In genomic region chrX:7680864-7681263, GRCm38 (mm10) we compare ENCODE assay signal across 8 mouse cellular contexts. TPM values are rescaled to one million over a fixed set of nuclear protein-coding genes. Genes with fewer than 3 reads are reported as not detected.
A peak's percentile ranks its signal among the peaks of the same experiment; 100 is the strongest.
DNase-seq lines count a peak whose midpoint lies in the region; ATAC-seq and TF ChIP-seq lines count a peak whose summit lies in the region.

Gene Magix (minus strand): TSS chrX:7681251.

- H3K4me3 ChIP-seq in erythroblast, embryonic 14.5 days (replicated peaks) = peak within 1 kb of the TSS; percentile 43
- peak within 1 kb of the TSS; percentile 24; the same call in 1 of the 2 replicates for H3K4me3 ChIP-seq in forebrain, embryonic 16.5 days (replicated peaks; ENCODE audit: low read length)
- peak within 1 kb of the TSS; percentile 19; the same call in 1 of the 2 replicates for H3K4me3 ChIP-seq in hindbrain, postnatal 0 days (ENCODE audit: low read length)
- peak within 1 kb of the TSS; percentile 38; the same call in 1 of the 2 replicates for H3K4me3 ChIP-seq in liver, embryonic 16.5 days (ENCODE audit: low read depth, low read length)

- no peak for DNase-seq in hindbrain, postnatal 0 days (ENCODE audit: low spot score)
- no peak for DNase-seq in ovary, postnatal 10 days (ENCODE audit: low spot score)
- DNase-seq in adrenal gland, adult 2 months = no peak
- no peak for DNase-seq in layer of hippocampus, adult 9-10 months (ENCODE audit: low spot score)

- no peak for ATAC-seq in erythroblast, adult 5-6 weeks (replicated peaks; ENCODE audit: low FRiP score, poor library complexity, severe bottlenecking)
- no peak for ATAC-seq in forebrain, embryonic 16.5 days
- ATAC-seq in hindbrain, postnatal 0 days = no peak
- ATAC-seq in liver, embryonic 16.5 days (ENCODE audit: low read depth) = peak; percentile 44

- peaks cover 11% of the 10 kb centered on the region for H3K4me1 ChIP-seq in erythroblast, embryonic 14.5 days (ENCODE audit: control insufficient read depth)
- H3K4me1 ChIP-seq in forebrain, embryonic 16.5 days (replicated peaks; ENCODE audit: control insufficient read depth, insufficient read depth, low read length) = no peaks in the 10 kb centered on the region
- H3K4me1 ChIP-seq in hindbrain, postnatal 0 days (ENCODE audit: insufficient read depth, low read length) = no peaks in the 10 kb centered on the region
- no peaks in the 10 kb centered on the region for H3K4me1 ChIP-seq in liver, embryonic 16.5 days (ENCODE audit: control insufficient read depth, low read depth, low read length)

- H3K36me3 ChIP-seq in erythroblast, embryonic 14.5 days (ENCODE audit: control insufficient read depth) = no peaks in the 10 kb centered on the region
- no peaks in the 10 kb centered on the region for H3K36me3 ChIP-seq in forebrain, embryonic 16.5 days (ENCODE audit: control insufficient read depth, insufficient read depth)
- H3K36me3 ChIP-seq in hindbrain, postnatal 0 days (ENCODE audit: insufficient read depth, low read length) = no peaks in the 10 kb centered on the region
- H3K36me3 ChIP-seq in liver, embryonic 16.5 days (ENCODE audit: control insufficient read depth, insufficient read depth) = no peaks in the 10 kb centered on the region

- no peak for TF ChIP-seq CTCF in hindbrain, postnatal 0 days (IDR thresholded peaks at IDR 0.05; ENCODE audit: low read depth)

- peak within 1 kb of the TSS; percentile 51 for H3K4me2 ChIP-seq in forebrain, embryonic 16.5 days (ENCODE audit: low read length)
- H3K4me2 ChIP-seq in hindbrain, postnatal 0 days (ENCODE audit: low read depth, low read length) = peak within 1 kb of the TSS; percentile 52
- H3K4me2 ChIP-seq in liver, embryonic 16.5 days (ENCODE audit: low read depth, low read length) = peak within 1 kb of the TSS; percentile 55

- no peak within 1 kb of the TSS for H3K27ac ChIP-seq in forebrain, embryonic 16.5 days (ENCODE audit: low read length)
- no peak within 1 kb of the TSS for H3K27ac ChIP-seq in hindbrain, postnatal 0 days
- H3K27ac ChIP-seq in liver, embryonic 16.5 days (ENCODE audit: low read length) = no peak within 1 kb of the TSS

- H3K9me3 ChIP-seq in erythroblast, embryonic 14.5 days (ENCODE audit: control insufficient read depth, low read length) = no peaks in the 10 kb centered on the region
- no peaks in the 10 kb centered on the region for H3K9me3 ChIP-seq in forebrain, embryonic 16.5 days (ENCODE audit: control insufficient read depth, low read length)
- H3K9me3 ChIP-seq in hindbrain, postnatal 0 days (ENCODE audit: low read length) = no peaks in the 10 kb centered on the region
- H3K9me3 ChIP-seq in liver, embryonic 16.5 days (replicated peaks; ENCODE audit: control insufficient read depth, low read length) = no peaks in the 10 kb centered on the region

- 61% methylated on average over 14 of the region's 14 CpGs for WGBS in forebrain, embryonic 16.5 days
- WGBS in hindbrain, postnatal 0 days = 70% methylated on average over 14 of the region's 14 CpGs
- 66% methylated on average over 14 of the region's 14 CpGs for WGBS in liver, embryonic 16.5 days (ENCODE audit: insufficient replicate concordance)

- H3K9ac ChIP-seq in forebrain, embryonic 16.5 days (replicated peaks; ENCODE audit: low read depth, low read length) = no peak within 1 kb of the TSS; the same call in 1 of the 2 replicates
- no peak within 1 kb of the TSS for H3K9ac ChIP-seq in hindbrain, postnatal 0 days (replicated peaks; ENCODE audit: low read length)
- H3K9ac ChIP-seq in liver, embryonic 16.5 days (ENCODE audit: low read depth, low read length) = 0 out of 2 replicates have a peak within 1 kb of the TSS, but pooled peaks have one; percentile 31

- H3K27me3 ChIP-seq in erythroblast, embryonic 14.5 days (ENCODE audit: control insufficient read depth) = no peaks in the 10 kb centered on the region
- H3K27me3 ChIP-seq in forebrain, embryonic 16.5 days (replicated peaks; ENCODE audit: control insufficient read depth, insufficient read depth, low read length) = no peaks in the 10 kb centered on the region
- no peaks in the 10 kb centered on the region for H3K27me3 ChIP-seq in hindbrain, postnatal 0 days (ENCODE audit: insufficient read depth, low read length)
- no peaks in the 10 kb centered on the region for H3K27me3 ChIP-seq in liver, embryonic 16.5 days (ENCODE audit: control insufficient read depth, insufficient read depth, low read depth, low read length)

RNA-seq across cellular contexts. Expression of gene Magix, which starts in this region (rescaled TPM):
- polyA plus RNA-seq in erythroblast, embryonic 14.5 days (2012) = not detected in 2 replicates
- total RNA-seq in erythroblast, adult 5-6 weeks (2015; ENCODE audit: low replicate concordance) = not detected in 2 replicates
- 0.09 TPM in 1 of 2 replicates, not detected in the other for total RNA-seq in erythroblast, adult 5-6 weeks (2017; ENCODE audit: low replicate concordance)
- polyA plus RNA-seq in forebrain, embryonic 16.5 days (2015; fragmentation: Nextera tagmentation; extraction: Ambion mirVana) = 0.19 and 0.61 TPM in 2 replicates
- 4.2 TPM in 1 of 2 replicates, not detected in the other for total RNA-seq in hindbrain, postnatal 0 days (2014; rRNA removed)
- polyA plus RNA-seq in hindbrain, postnatal 0 days (2015; fragmentation: Nextera tagmentation; extraction: Ambion mirVana) = 0.18 and 0.29 TPM in 2 replicates
- 0.12 TPM in 1 of 2 replicates, not detected in the other for polyA plus RNA-seq in liver, embryonic 16.5 days (2015; fragmentation: Nextera tagmentation; extraction: Ambion mirVana)
- total RNA-seq in adrenal gland, adult 2 months (2021) = under 1 TPM; 0.35 to 0.76 TPM
- polyA plus RNA-seq in adrenal gland, adult 2 months (2012; rRNA removed) = 0.77 and 2.5 TPM in 2 replicates

Comparison
In these comparisons a context has a peak if more than half of its experiments do, and no peak if none do; other contexts are left out.
1. Peak in ATAC-seq, H3K4me3 ChIP-seq, H3K9ac ChIP-seq and H3K4me2 ChIP-seq in liver, embryonic 16.5 days; RNA of the gene not detected or under 1 TPM.